Mouse (Mus musculus) lung, adult 2 months (tissue): ENCODE data around the gene Rbms3. TPM values are rescaled to one million over a fixed set of nuclear protein-coding genes. Genes with fewer than 3 reads are reported as not detected.
A peak's percentile ranks its signal among the peaks of the same experiment; 100 is the strongest.

Experiments used
- DNase-seq: peaks from one replicate; pipeline ENCODE4 v3.0.0; 2022
- H3K4me1 ChIP-seq: fragments of 200-500 bp; 2 replicates; pipeline ENCODE4 v1.6.1; 2011; ENCODE audit warnings: low read length; ENCODE audit not compliant: control insufficient read depth, insufficient read depth
- H3K4me3 ChIP-seq: fragments of 200-500 bp; replicated peaks from 2 replicates; pipeline ENCODE3; 2011; ENCODE audit warnings: low read depth, mild to moderate bottlenecking, control low read depth, low read length; ENCODE audit errors: extremely low read depth
- CTCF ChIP-seq: fragments of 200-500 bp; IDR thresholded peaks from 2 replicates; pipeline ENCODE4 v1.5.1; 2011; ENCODE audit warnings: mild to moderate bottlenecking, low read length, control low read depth; ENCODE audit not compliant: insufficient read depth
- POLR2A ChIP-seq: fragments of 200-500 bp; IDR thresholded peaks from 2 replicates; pipeline ENCODE4 v1.6.1; 2011; ENCODE audit warnings: low read depth, mild to moderate bottlenecking, control low read depth, low read length, borderline replicate concordance; ENCODE audit errors: extremely low read depth
- WGBS: fragments of 180-500 bp; shearing (Covaris S2); methylation state at CpG from one replicate; pipeline ENCODE4 v1.1.7; 2018; 5-methylcytosine and 5-hydroxymethylcytosine counted together
- polyA plus RNA-seq: library from polyadenylated mRNA; depleted of rRNA; stranded (reverse); fragments of >200 nt; gene quantifications from 2 replicates; pipeline ENCODE4 v1.2.3, GENCODE M21; 2012

Rbms3 gene
- polyA plus RNA-seq, 1 experiment: 35.8 TPM

DNA sequence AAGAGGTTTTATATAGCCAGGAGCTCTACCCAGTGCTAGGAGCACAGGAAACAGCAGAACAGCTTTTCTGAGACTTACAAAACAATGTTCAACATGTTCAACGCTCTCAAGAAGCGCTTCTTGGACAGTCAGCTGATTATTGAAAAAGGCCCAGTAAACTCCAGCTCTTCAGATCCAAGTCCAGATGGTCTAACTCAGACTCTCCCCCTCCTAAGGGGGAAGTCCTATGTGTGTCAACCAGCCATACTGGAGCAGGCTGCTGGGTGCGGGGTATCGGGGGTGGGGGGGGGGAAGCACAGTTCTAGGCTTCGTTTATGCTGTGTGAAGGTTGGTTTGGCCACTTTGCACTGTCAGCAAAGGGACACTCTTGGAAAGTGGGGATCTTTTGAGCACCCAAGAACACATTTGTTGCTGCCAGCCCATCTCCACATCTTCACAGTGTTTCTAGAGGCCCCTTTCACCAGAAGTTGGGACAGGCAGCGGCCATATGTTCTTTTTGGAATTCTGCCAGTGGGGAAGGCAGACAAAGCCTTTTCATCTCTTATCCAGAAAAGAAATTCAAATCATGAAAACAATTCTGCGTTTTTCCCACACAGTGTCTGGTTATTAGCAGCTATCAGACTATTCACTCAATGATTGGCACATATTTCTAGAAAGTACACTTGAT is 485.5 kb downstream of the Rbms3 start:
- H3K4me3 ChIP-seq: no peak overlapping the region
- no peak for TF ChIP-seq CTCF
- TF ChIP-seq POLR2A: no peak
- H3K4me1 ChIP-seq: peaks cover 2% of the 10 kb centered on the region
- 61% methylated on average over 7 of the region's 7 CpGs for WGBS
- DNase-seq: no peak

DNA sequence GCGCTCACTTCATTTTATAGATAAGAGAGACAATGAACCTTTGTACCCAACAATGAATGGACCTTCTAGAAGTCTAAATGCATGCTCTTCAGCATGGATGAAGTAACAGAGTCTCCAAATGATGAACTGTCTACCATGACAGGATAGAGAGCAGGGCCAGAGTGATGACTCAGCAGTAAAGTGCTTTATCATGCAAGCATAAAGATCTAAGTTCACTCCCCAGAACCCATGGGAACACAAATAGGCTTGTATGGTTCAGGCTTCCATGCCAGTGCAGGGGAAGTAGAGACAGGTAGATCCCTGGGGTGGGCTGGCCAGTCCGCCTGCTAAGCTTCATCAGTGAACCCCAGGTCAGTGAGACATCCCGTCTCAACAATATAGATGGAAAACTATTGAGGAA is 489.7 kb downstream of the Rbms3 start:
- Histone ChIP-seq H3K4me1 (peaks cover 2% of the 10 kb centered on the region; the same call in 1 of the 2 replicates), H3K4me3 (no peak overlapping the region)
- TF ChIP-seq CTCF: no peak
- no peak for TF ChIP-seq POLR2A
- WGBS: 93% methylated on average over 3 of the region's 3 CpGs
- DNase-seq: no peak

GRCm38 (mm10) chr9:117136410-117136809 is 493.3 kb downstream of the Rbms3 start:
- no peak overlapping the region for H3K4me3 ChIP-seq
- no peak for TF ChIP-seq POLR2A
- no peak for TF ChIP-seq CTCF
- 59% methylated on average over 5 of the region's 5 CpGs for WGBS
- DNase-seq: no peak
- no peaks in the 10 kb centered on the region for H3K4me1 ChIP-seq

- Histone ChIP-seq H3K4me3 (no peak overlapping the region), H3K4me1 (no peaks in the 10 kb centered on the region)
- DNase-seq: no peak
- TF ChIP-seq CTCF: peak; percentile 11; the same call in 1 of the 2 replicates
- TF ChIP-seq POLR2A: no peak
- WGBS: 47% methylated on average over 2 of the region's 2 CpGs
Measured at GRCm38 (mm10) chr9:117134043-117134442, 495.7 kb downstream of the Rbms3 start.

GRCm38 (mm10) chr9:117126816-117127215 is 502.9 kb downstream of the Rbms3 start:
- Histone ChIP-seq H3K4me1 (peaks cover 3% of the 10 kb centered on the region), H3K4me3 (no peak overlapping the region)
- 53% methylated on average over 8 of the region's 8 CpGs for WGBS
- TF ChIP-seq CTCF: no peak
- TF ChIP-seq POLR2A: no peak
- DNase-seq: no peak

DNA sequence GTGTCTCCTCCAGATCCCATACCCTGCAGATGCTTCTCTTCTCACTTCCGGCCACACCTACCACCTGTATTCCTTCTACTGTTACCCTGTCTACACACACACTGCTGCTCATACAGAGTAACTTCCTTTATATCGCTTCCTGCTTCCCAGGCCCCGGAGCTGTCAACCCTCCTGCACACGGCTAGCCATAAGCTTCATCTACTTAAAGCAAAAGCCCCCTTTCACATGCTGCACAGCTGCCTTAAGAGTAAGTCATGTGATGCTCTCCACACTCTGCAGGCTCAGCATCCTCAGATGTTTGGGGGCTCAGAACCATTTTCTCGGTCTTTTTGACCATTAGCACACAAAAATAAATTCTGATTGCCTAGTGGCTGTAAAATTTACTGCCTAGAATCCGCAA is 503.9 kb downstream of the Rbms3 start:
- 71% methylated on average over 6 of the region's 6 CpGs for WGBS
- Histone ChIP-seq H3K4me1 (peaks cover 3% of the 10 kb centered on the region), H3K4me3 (no peak overlapping the region)
- TF ChIP-seq POLR2A (no peak), CTCF (no peak)
- DNase-seq: no peak

- no peaks in the 10 kb centered on the region for H3K4me1 ChIP-seq
- no peak for DNase-seq
- 69% methylated on average over 6 of the region's 6 CpGs for WGBS
- no peak for TF ChIP-seq CTCF
- no peak for TF ChIP-seq POLR2A
- H3K4me3 ChIP-seq: no peak overlapping the region
Measured at GRCm38 (mm10) chr9:117121572-117121971, 508.1 kb downstream of the Rbms3 start.

DNA sequence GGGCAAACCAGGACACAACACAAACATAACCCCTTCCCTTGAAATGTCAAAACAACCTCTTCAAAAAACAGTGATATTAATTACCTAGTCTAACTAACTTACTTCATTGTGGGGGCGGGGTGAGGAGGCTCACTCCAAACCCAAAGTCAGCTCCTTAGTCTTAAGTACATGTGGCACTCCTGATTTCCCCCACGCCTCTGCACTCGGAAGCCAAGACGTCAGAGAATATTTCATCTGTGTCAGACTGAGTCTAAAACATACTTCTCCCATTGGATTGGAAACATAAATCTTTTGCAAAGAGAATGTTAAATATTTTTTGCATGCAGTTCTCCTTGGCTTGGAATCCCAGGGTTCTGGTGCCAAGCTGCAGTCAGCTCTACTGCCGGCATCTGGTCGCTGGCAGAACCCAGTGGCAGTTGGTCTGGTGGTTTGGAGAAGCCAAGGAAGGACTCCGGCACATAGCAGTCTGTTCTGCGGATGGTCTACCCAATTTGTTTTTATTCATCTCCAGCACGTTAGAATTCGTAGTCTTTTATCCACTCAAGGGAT is 512.5 kb downstream of the Rbms3 start:
- WGBS: 66% methylated on average over 10 of the region's 10 CpGs
- TF ChIP-seq POLR2A: no peak
- TF ChIP-seq CTCF: no peak
- H3K4me3 ChIP-seq: no peak overlapping the region
- peaks cover 5% of the 10 kb centered on the region; the same call in 1 of the 2 replicates for H3K4me1 ChIP-seq
- no peak for DNase-seq

- TF ChIP-seq POLR2A (no peak), CTCF (no peak)
- peaks cover 5% of the 10 kb centered on the region; the same call in 1 of the 2 replicates for H3K4me1 ChIP-seq
- WGBS: 79% methylated on average over 2 of the region's 2 CpGs
- no peak for DNase-seq
- H3K4me3 ChIP-seq: no peak overlapping the region
Measured at GRCm38 (mm10) chr9:117115609-117116008, 514.1 kb downstream of the Rbms3 start.

DNA sequence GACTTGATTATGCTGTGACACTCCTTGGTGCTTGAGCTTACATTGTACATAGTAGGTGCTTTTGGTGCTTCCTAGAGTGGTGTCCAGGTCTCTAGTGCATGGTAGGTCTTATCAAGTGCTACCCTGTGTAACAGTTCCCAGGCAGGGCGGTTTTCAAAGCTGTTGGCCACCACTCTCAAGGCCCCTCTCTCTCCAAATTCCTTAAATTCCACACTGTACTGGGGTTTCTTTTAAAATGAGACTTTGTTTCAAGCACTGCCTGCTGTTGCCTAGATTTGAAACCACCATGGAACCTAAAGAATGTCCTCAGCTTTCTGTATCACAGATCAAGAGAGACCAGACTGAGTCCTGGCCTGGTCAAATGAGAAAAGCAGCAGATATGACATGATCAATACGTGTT is 516.1 kb downstream of the Rbms3 start:
- Histone ChIP-seq H3K4me1 (peaks cover 5% of the 10 kb centered on the region; the same call in 1 of the 2 replicates), H3K4me3 (no peak overlapping the region)
- WGBS: 45% methylated on average over 2 of the region's 2 CpGs
- no peak for TF ChIP-seq POLR2A
- no peak for DNase-seq
